Mouse (Mus musculus): ENCODE measurements around the gene Armc5. TPM values are rescaled to one million over a fixed set of nuclear protein-coding genes. Genes with fewer than 3 reads are reported as not detected.

Gene Armc5
- polyA plus RNA-seq, 1 experiment from 2014 or later, result 15.4 TPM

DNA sequence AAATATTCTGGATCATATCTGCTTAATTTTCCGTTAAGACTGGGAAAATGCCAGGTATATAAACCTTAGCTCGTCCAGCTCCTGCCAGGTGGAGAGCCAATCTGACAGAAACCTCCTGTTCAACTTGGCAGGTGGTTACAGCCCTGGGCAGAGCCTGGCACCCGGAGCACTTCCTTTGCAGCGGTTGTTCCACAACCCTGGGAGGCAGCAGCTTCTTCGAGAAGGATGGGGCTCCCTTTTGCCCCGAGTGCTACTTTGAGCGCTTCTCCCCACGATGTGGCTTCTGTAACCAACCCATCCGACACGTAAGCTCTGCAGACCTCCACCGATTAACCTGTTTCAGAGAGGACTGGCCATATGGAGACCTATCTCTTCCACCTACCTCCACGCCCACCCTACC, 14.8 kb downstream of the Armc5 start:
- Histone ChIP-seq H3K4me1 (ENCODE audit: control insufficient read depth, insufficient read depth, low read length) (peaks cover 13% of the 10 kb centered on the region), H3K27ac (ENCODE audit: low read length) (no peak overlapping the region), H3K9ac (ENCODE audit: low read depth, low read length) (peak overlapping the region; percentile 42; the same call in 1 of the 2 replicates), H3K9me3 (ENCODE audit: control insufficient read depth, low read length) (no peaks in the 10 kb centered on the region), H3K4me3 (ENCODE audit: low read length) (no peak overlapping the region), H3K27me3 (replicated peaks; ENCODE audit: control insufficient read depth, insufficient read depth, low read length) (no peaks in the 10 kb centered on the region), H3K36me3 (ENCODE audit: control insufficient read depth, insufficient read depth, low read length) (no peaks in the 10 kb centered on the region), H3K4me2 (ENCODE audit: low read depth, low read length) (peak overlapping the region; percentile 44)
- no peak for ATAC-seq
- 48% methylated on average over 12 of the region's 12 CpGs for WGBS

DNA sequence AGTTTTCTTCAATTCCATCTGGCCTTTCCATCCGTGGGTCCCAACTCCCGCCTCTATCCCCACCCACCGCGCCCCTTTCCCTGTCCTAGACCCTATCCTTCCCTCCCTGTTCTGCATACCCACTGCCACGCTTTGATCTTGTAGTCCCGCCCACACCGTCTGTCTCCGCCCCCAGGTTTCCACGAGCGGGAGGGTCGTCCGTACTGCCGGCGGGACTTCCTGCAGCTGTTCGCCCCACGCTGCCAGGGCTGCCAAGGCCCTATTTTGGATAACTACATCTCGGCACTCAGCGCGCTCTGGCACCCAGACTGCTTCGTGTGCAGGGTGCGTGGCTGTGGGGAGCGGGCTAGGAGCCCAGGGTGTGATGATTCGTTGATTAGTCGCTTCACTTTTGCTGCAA, 15.5 kb downstream of the Armc5 start:
- H3K27me3 ChIP-seq (replicated peaks; ENCODE audit: control insufficient read depth, insufficient read depth, low read length), result no peaks in the 10 kb centered on the region
- peaks cover 13% of the 10 kb centered on the region for H3K4me1 ChIP-seq (ENCODE audit: control insufficient read depth, insufficient read depth, low read length)
- no peak for ATAC-seq
- no peaks in the 10 kb centered on the region for H3K9me3 ChIP-seq (ENCODE audit: control insufficient read depth, low read length)
- peak overlapping the region; percentile 44 for H3K4me2 ChIP-seq (ENCODE audit: low read depth, low read length)
- H3K4me3 ChIP-seq (ENCODE audit: low read length), result 0 out of 2 replicates have a peak overlapping the region, but pooled peaks have one; percentile 21
- H3K9ac ChIP-seq (ENCODE audit: low read depth, low read length), result peak overlapping the region; percentile 42
- no peak overlapping the region for H3K27ac ChIP-seq (ENCODE audit: low read length)
- 19% methylated on average over 24 of the region's 24 CpGs for WGBS
- no peaks in the 10 kb centered on the region for H3K36me3 ChIP-seq (ENCODE audit: control insufficient read depth, insufficient read depth, low read length)

DNA sequence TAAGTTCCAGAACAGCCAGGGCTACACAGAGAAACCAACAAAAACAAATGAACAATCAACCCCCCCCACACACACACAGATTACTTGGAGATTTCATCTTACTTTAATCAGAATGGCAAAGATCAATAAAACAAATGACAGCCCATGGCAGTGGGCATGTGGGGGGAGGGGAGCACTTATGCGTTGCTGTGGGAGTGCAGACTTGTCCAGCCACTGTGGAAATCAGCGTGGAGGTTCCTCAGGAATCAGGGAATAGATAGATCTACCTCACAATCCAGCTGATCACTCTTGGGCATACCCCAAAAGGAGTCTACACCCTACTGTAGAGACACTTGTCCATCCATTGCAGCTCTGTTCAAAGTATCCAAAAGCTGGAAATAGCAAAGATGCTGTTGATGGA, 17.8 kb downstream of the Armc5 start:
- Histone ChIP-seq H3K4me2 (ENCODE audit: low read depth, low read length) (no peak overlapping the region), H3K4me1 (ENCODE audit: control insufficient read depth, insufficient read depth, low read length) (peaks cover 5% of the 10 kb centered on the region; the same call in 1 of the 2 replicates), H3K27me3 (replicated peaks; ENCODE audit: control insufficient read depth, insufficient read depth, low read length) (no peaks in the 10 kb centered on the region), H3K4me3 (ENCODE audit: low read length) (no peak overlapping the region), H3K9ac (ENCODE audit: low read depth, low read length) (no peak overlapping the region), H3K36me3 (ENCODE audit: control insufficient read depth, insufficient read depth, low read length) (no peaks in the 10 kb centered on the region), H3K27ac (ENCODE audit: low read length) (no peak overlapping the region), H3K9me3 (ENCODE audit: control insufficient read depth, low read length) (no peaks in the 10 kb centered on the region)
- ATAC-seq, result no peak
- 56% methylated on average over 2 of the region's 2 CpGs for WGBS

- 85% methylated on average over 5 of the region's 5 CpGs for WGBS
- Histone ChIP-seq H3K4me1 (ENCODE audit: control insufficient read depth, insufficient read depth, low read length) (peaks cover 5% of the 10 kb centered on the region; the same call in 1 of the 2 replicates), H3K9me3 (ENCODE audit: control insufficient read depth, low read length) (no peaks in the 10 kb centered on the region), H3K36me3 (ENCODE audit: control insufficient read depth, insufficient read depth, low read length) (no peaks in the 10 kb centered on the region), H3K9ac (ENCODE audit: low read depth, low read length) (no peak overlapping the region), H3K27ac (ENCODE audit: low read length) (no peak overlapping the region), H3K4me2 (ENCODE audit: low read depth, low read length) (no peak overlapping the region), H3K27me3 (replicated peaks; ENCODE audit: control insufficient read depth, insufficient read depth, low read length) (no peaks in the 10 kb centered on the region), H3K4me3 (ENCODE audit: low read length) (no peak overlapping the region)
- 0 out of 2 replicates have a peak, but pooled peaks have one; percentile 33 for ATAC-seq
Measured at GRCm38 (mm10) chr7:128255757-128256156, 18.6 kb downstream of the Armc5 start.

DNA sequence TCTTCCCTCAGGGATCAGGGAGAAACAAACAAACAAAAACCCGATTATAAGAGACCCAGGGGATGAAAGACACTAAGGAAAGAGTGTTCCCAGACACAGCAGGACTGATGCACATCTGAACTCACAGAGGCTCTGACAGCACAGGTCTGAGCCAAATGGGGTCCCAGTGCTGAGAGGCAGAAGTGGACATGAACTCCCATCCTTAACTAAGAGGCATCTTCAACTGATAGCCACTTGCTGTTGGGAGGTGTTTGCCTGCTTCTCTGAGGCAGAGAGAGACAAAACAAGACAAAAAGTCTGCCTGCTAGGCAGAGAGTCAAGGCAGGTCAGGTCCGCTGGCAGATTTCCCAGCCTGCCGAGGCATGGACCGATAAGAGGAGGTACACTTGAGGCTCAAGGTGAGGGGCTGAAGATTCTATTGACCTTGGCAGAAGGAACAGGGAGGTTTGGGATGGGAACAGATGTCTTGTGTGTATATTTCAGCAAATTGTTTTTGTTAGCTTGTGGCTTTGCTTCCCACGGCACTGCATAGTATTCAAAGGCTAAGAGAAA, 19.7 kb downstream of the Armc5 start:
- 45% methylated on average over 5 of the region's 5 CpGs for WGBS
- Histone ChIP-seq H3K36me3 (ENCODE audit: control insufficient read depth, insufficient read depth, low read length) (no peaks in the 10 kb centered on the region), H3K9me3 (ENCODE audit: control insufficient read depth, low read length) (no peaks in the 10 kb centered on the region), H3K9ac (ENCODE audit: low read depth, low read length) (no peak overlapping the region), H3K4me1 (ENCODE audit: control insufficient read depth, insufficient read depth, low read length) (peaks cover 4% of the 10 kb centered on the region; the same call in 1 of the 2 replicates), H3K27ac (ENCODE audit: low read length) (peak overlapping the region; percentile 9; the same call in 1 of the 2 replicates), H3K4me3 (ENCODE audit: low read length) (no peak overlapping the region), H3K4me2 (ENCODE audit: low read depth, low read length) (no peak overlapping the region), H3K27me3 (replicated peaks; ENCODE audit: control insufficient read depth, insufficient read depth, low read length) (no peaks in the 10 kb centered on the region)
- no peak; the same call in 1 of the 2 replicates for ATAC-seq

DNA sequence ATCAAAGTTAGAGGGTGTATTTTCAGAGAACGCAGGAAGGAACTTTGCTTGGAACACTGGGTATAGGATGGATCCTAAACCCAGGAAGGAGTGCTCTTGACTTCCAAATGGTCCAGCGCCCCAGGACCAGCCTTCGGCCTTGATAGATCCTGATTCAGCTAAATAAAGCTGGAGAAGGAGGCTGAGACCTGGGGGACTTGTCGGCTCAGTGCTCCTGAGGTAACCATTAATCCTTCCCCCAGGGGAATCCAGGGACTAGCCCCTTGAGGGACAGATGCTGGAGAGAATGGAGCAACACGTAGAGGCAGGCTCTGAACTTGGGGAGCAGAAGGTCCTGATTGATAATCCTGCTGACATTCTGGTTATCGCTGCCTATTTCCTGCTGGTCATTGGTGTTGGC, 28.3 kb downstream of the Armc5 start, which contains the start of gene Slc5a2:
Slc5a2 (plus strand) TSS at position 247 of the 400 bp plus-strand sequence.
- WGBS, result 81% methylated on average over 6 of the region's 6 CpGs
- ATAC-seq, result no peak
- Histone ChIP-seq H3K9me3 (ENCODE audit: control insufficient read depth, low read length) (no peaks in the 10 kb centered on the region), H3K27ac (ENCODE audit: low read length) (no peak within 1 kb of the TSS), H3K4me3 (ENCODE audit: low read length) (no peak within 1 kb of the TSS), H3K4me1 (ENCODE audit: control insufficient read depth, insufficient read depth, low read length) (peaks cover 2% of the 10 kb centered on the region; the same call in 1 of the 2 replicates), H3K9ac (ENCODE audit: low read depth, low read length) (no peak within 1 kb of the TSS), H3K4me2 (ENCODE audit: low read depth, low read length) (no peak within 1 kb of the TSS), H3K36me3 (ENCODE audit: control insufficient read depth, insufficient read depth, low read length) (no peaks in the 10 kb centered on the region), H3K27me3 (replicated peaks; ENCODE audit: control insufficient read depth, insufficient read depth, low read length) (no peaks in the 10 kb centered on the region)

- Histone ChIP-seq H3K4me2 (ENCODE audit: low read depth, low read length) (no peak overlapping the region), H3K27me3 (replicated peaks; ENCODE audit: control insufficient read depth, insufficient read depth, low read length) (no peaks in the 10 kb centered on the region), H3K4me3 (ENCODE audit: low read length) (no peak overlapping the region), H3K36me3 (ENCODE audit: control insufficient read depth, insufficient read depth, low read length) (no peaks in the 10 kb centered on the region), H3K9ac (ENCODE audit: low read depth, low read length) (no peak overlapping the region), H3K9me3 (ENCODE audit: control insufficient read depth, low read length) (no peaks in the 10 kb centered on the region), H3K27ac (ENCODE audit: low read length) (no peak overlapping the region), H3K4me1 (ENCODE audit: control insufficient read depth, insufficient read depth, low read length) (peaks cover 5% of the 10 kb centered on the region; the same call in 1 of the 2 replicates)
- ATAC-seq, result no peak
- 74% methylated on average over 5 of the region's 5 CpGs for WGBS
Measured at GRCm38 (mm10) chr7:128266056-128266455, 28.9 kb downstream of the Armc5 start.

GRCm38 (mm10) chr7:128267391-128267790, 30.2 kb downstream of the Armc5 start:
- 69% methylated on average over 13 of the region's 13 CpGs for WGBS
- H3K9ac ChIP-seq (ENCODE audit: low read depth, low read length), result no peak overlapping the region
- peaks cover 5% of the 10 kb centered on the region; the same call in 1 of the 2 replicates for H3K4me1 ChIP-seq (ENCODE audit: control insufficient read depth, insufficient read depth, low read length)
- no peak overlapping the region for H3K4me2 ChIP-seq (ENCODE audit: low read depth, low read length)
- H3K4me3 ChIP-seq (ENCODE audit: low read length), result no peak overlapping the region
- peaks cover 9% of the 10 kb centered on the region; the same call in 1 of the 2 replicates for H3K36me3 ChIP-seq (ENCODE audit: control insufficient read depth, insufficient read depth, low read length)
- no peak overlapping the region for H3K27ac ChIP-seq (ENCODE audit: low read length)
- no peaks in the 10 kb centered on the region for H3K27me3 ChIP-seq (replicated peaks; ENCODE audit: control insufficient read depth, insufficient read depth, low read length)
- no peaks in the 10 kb centered on the region for H3K9me3 ChIP-seq (ENCODE audit: control insufficient read depth, low read length)
- no peak for ATAC-seq

- H3K36me3 ChIP-seq (ENCODE audit: control insufficient read depth, insufficient read depth, low read length), result peaks cover 10% of the 10 kb centered on the region; the same call in 1 of the 2 replicates
- H3K4me3 ChIP-seq (ENCODE audit: low read length), result no peak overlapping the region
- H3K4me2 ChIP-seq (ENCODE audit: low read depth, low read length), result no peak overlapping the region
- H3K9me3 ChIP-seq (ENCODE audit: control insufficient read depth, low read length), result no peaks in the 10 kb centered on the region
- no peak for ATAC-seq
- H3K4me1 ChIP-seq (ENCODE audit: control insufficient read depth, insufficient read depth, low read length), result peaks cover 5% of the 10 kb centered on the region; the same call in 1 of the 2 replicates
- H3K27me3 ChIP-seq (replicated peaks; ENCODE audit: control insufficient read depth, insufficient read depth, low read length), result no peaks in the 10 kb centered on the region
- no peak overlapping the region for H3K27ac ChIP-seq (ENCODE audit: low read length)
- no peak overlapping the region for H3K9ac ChIP-seq (ENCODE audit: low read depth, low read length)
- WGBS, result 76% methylated on average over 7 of the region's 7 CpGs
Measured at GRCm38 (mm10) chr7:128267813-128268212, 30.7 kb downstream of the Armc5 start.

All from intestine, embryonic 16.5 days (tissue).